Mouse (Mus musculus) thymus, adult 2 months (tissue): ENCODE results near the gene Ints7. TPM values are rescaled to one million over a fixed set of nuclear protein-coding genes. Genes with fewer than 3 reads are reported as not detected.

Experiments
- DNase-seq: peaks from one replicate; pipeline ENCODE4 v3.0.0; 2021
- H3K27ac ChIP-seq: fragments of 200-500 bp; 2 replicates; pipeline ENCODE4 v1.5.1; 2012; ENCODE audit warnings: low read length, control low read depth; ENCODE audit not compliant: control insufficient read depth, insufficient read depth
- H3K27me3 ChIP-seq: fragments of 200-500 bp; 2 replicates; pipeline ENCODE4 v1.6.1; 2012; ENCODE audit warnings: mild to moderate bottlenecking, low read length, moderate library complexity, mixed read lengths; ENCODE audit not compliant: control insufficient read depth, insufficient read depth
- H3K36me3 ChIP-seq: fragments of 200-500 bp; 2 replicates; pipeline ENCODE4 v1.6.1; 2012; ENCODE audit warnings: mild to moderate bottlenecking, low read length, moderate library complexity; ENCODE audit not compliant: control insufficient read depth, insufficient read depth
- H3K4me1 ChIP-seq: fragments of 200-500 bp; replicated peaks from 2 replicates; pipeline ENCODE4 v1.6.1; 2012; ENCODE audit warnings: low read length; ENCODE audit not compliant: control insufficient read depth, insufficient read depth
- H3K4me3 ChIP-seq: fragments of 200-500 bp; 2 replicates; pipeline ENCODE4 v1.5.1; 2012; ENCODE audit warnings: mild to moderate bottlenecking, low read length, control low read depth, moderate library complexity; ENCODE audit not compliant: control insufficient read depth, insufficient read depth
- CTCF ChIP-seq: fragments of 200-500 bp; IDR thresholded peaks from 2 replicates; pipeline ENCODE4 v1.5.1; 2012; ENCODE audit warnings: mild to moderate bottlenecking, control low read depth, low read length, moderate library complexity, borderline replicate concordance; ENCODE audit not compliant: control insufficient read depth, poor library complexity, insufficient read depth; ENCODE audit errors: extremely low read depth
- POLR2A ChIP-seq: fragments of 200-500 bp; IDR thresholded peaks from 2 replicates; pipeline ENCODE4 v1.6.1; 2012; ENCODE audit warnings: mild to moderate bottlenecking, low read length, control low read depth, moderate library complexity; ENCODE audit not compliant: control insufficient read depth, poor library complexity, insufficient read depth; ENCODE audit errors: extremely low read depth
- WGBS: fragments of 180-500 bp; shearing (Covaris S2); methylation state at CpG from one replicate; pipeline ENCODE4 v1.1.7; 2018; 5-methylcytosine and 5-hydroxymethylcytosine counted together
- polyA plus RNA-seq: library from polyadenylated mRNA; depleted of rRNA; stranded (reverse); fragments of >200 nt; gene quantifications from 2 replicates; pipeline ENCODE4 v1.2.3, GENCODE M21; 2012; rRNA removed

Ints7 gene
- polyA plus RNA-seq, 1 experiment = 62.2 TPM

DNA sequence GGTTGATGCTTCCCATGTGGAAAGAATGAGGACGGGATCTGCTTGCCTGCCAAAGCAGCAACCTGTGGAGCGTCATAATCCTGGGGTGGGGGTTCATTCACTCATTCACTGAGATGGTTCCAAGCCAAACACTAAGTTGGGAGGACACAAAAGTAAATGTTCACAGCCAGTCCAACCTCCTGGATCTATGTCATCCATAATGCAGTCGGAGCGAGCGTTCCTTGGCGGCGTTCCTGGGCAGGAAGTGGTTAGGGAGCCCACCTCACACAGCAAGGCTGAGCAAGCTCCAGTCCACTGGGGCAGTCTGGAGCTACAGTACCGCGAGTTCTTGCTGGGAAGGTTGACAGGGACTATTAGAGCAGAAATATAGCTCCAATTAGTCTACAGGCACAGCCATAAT lies 92.6 kb downstream of the Ints7 start:
- no peak for TF ChIP-seq POLR2A
- no peak for TF ChIP-seq CTCF
- WGBS = 62% methylated on average over 9 of the region's 9 CpGs
- no peaks in the 10 kb centered on the region for H3K36me3 ChIP-seq
- no peak overlapping the region for H3K27ac ChIP-seq
- H3K27me3 ChIP-seq = no peaks in the 10 kb centered on the region
- DNase-seq = no peak
- H3K4me3 ChIP-seq = no peak overlapping the region
- no peaks in the 10 kb centered on the region for H3K4me1 ChIP-seq

Other genes with a start within 250 kb of the Ints7 start
- gene Tmem206, start 249.7 kb upstream of the Ints7 start, polyA plus RNA-seq = 17.2 and 17.8 TPM in 2 replicates
- 145 and 167 TPM in 2 replicates for gene Ppp2r5a, start 172.4 kb upstream of the Ints7 start, polyA plus RNA-seq
- 13.7 and 20.2 TPM in 2 replicates for gene Dtl, start 92 bp upstream of the Ints7 start, polyA plus RNA-seq
- gene Lpgat1, start 142.2 kb downstream of the Ints7 start, polyA plus RNA-seq = 10.9 and 11.2 TPM in 2 replicates
- 14.9 and 24.3 TPM in 2 replicates for gene Nek2, start 245.8 kb downstream of the Ints7 start, polyA plus RNA-seq